Mouse (Mus musculus) cerebellum, adult 9-11 months (tissue): ENCODE results near the gene Bzw2.
A peak's percentile ranks its signal among the peaks of the same experiment; 100 is the strongest.
"Not testable (repeated sequence)": the region's sequence is repeated elsewhere in the genome, so short reads cannot be mapped to it uniquely, and the experiment has no call there.

ENCODE experiments used
- DNase-seq: peaks from one replicate; pipeline ENCODE4 v3.0.0; 2022

Gene Bzw2

DNA sequence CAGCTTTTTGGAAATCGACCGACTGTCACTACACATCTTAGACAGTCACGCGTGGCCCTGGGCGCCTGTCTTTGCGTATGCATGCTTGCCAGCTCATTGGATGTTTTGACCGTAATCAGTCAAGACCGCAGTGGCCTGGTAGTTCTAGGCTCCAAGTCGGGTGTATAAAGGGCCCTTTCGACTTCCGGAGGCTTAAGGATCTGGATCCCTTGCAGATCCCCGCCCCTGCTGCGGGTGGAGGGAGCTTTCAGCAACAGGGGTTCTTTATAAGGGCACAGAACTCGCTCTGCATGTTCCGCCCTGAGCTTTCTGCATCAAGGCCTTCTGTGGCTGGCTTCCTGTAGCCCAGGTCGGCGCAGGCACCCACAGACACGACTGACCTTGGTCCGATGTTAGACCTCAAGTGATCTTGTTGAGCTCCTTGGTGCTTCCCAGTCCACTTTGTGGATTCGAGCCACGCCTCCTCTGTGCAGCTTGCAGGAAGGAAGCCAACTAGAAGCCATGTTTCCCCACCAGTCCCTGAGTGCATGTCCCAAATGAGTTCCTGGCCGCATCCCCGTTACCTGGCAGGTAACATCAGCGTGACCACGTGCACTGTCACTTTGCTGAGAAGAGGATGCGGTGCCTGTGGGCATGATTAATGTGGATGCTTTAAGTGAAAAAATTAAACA, at the start of gene Bzw2:
Gene Bzw2 (minus strand): TSS at position 443 of the 671 bp plus-strand sequence.
- DNase-seq, result peak; percentile 76

DNA sequence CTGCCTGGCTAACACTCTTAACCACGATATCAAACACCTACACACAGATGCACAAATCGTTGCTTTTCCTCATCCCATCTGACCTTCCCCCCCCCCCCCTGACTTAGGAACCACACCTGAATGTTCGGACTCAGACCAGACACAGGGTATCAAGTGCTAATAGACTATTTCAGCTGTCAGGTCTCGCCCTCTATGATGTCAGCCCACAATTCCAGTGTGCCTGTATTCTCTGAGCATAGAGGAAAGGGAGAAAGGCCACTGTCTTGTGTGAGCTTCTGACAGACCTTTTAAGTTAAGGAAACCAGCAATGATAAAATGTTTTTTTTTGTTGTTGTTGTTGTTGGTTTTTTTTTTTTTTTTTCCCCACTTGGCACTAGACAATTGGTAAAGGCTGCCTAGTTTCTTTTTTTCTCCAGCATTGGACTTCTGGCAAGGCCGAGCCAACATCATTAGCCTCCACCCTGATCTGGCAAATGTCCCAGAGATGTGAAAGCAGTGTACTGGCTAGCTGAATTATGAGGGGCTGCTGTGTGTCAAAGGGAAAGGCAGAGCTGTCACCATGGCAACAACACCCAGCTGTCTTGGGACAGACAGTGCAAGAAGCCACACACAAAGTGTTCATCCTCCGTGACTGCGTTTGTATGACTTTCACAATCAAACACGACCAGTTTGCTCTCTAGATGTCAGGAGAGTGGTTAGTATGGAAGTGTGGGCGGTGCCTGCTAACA, 49.4 kb upstream of the Bzw2 start:
- peak; percentile 32 for DNase-seq

DNA sequence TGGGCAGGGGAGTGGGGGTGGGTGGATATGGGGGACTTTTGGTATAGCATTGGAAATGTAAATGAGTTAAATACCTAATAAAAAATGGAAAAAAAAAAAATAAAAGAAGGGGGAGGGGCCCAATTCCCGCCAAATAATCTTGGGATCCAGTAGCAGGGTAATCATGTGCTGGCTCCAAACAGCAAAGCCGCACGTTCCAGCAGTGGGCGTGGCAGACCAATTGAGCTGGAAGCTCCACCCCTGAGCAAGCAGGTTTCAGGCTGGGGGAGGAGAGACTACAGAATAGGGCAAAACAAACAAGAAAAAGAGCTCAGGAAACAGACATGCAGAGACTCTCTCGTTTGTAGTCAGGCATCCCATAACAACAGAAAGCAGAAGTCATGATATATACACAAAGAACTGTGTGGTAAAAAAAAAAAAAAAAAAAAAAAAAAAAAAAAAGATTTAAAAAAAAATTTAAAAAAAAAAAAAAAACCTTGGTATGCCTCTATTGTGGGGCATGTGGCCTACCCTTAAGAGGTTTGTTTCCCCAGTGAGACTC, 47.8 kb upstream of the Bzw2 start:
- DNase-seq, result not testable (repeated sequence)

DNA sequence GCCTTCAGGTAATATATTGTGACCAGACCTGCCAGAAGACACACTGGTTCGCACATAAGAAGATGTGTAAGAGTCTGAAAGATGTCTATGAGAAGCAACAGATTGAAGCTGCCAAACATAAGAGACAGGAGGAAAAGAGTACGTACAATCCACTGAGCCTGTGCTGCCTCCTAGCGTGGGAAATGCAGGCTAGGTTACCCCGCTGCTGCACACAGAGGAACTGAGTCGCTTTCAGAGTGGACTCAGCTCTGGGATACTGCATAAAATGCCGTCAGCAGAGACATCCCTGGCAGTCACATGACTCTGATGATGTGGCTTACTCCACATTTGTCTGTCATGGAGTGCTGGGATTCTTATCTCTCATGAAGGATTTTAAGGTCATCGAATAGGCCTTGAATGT, 37.1 kb upstream of the Bzw2 start:
- DNase-seq, result no peak

DNA sequence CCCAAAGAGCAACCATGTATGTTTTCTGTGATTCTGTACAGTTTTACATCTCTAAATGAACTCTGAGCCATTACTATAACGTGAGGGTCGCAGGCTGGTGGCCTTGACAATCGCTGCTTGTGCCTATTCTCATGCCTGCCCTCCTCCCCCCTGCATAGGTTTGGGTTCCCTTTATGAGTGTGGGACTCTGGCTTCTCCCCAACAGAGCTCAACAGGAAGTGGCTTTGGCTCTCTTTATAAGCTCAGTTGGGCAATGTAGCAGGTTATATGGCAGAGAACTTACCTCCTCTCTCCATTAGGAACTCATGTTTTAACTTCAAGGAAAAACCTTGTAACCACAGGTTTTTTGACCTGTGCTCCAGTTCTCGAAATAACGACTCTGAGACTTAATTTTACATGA, 32.5 kb upstream of the Bzw2 start:
- DNase-seq, result no peak

DNA sequence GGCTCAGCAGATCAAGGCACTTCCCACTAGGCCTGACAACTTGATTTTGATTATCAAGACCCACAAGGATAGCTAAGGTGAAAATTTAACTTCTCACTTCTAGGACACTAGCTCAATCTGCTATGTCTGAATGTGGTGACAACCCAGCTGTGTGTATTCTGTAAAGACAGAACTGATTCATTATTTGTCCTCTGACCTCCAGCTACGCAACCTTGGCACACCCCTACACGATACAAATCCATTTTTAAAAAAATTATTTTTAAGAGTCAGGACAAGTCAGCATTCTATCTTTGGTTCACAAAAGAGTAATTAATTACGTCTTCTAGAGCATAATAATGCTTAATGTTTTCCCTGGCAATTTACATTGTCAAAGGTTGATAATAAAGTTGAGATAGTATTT, 31.7 kb upstream of the Bzw2 start:
- no peak for DNase-seq

DNA sequence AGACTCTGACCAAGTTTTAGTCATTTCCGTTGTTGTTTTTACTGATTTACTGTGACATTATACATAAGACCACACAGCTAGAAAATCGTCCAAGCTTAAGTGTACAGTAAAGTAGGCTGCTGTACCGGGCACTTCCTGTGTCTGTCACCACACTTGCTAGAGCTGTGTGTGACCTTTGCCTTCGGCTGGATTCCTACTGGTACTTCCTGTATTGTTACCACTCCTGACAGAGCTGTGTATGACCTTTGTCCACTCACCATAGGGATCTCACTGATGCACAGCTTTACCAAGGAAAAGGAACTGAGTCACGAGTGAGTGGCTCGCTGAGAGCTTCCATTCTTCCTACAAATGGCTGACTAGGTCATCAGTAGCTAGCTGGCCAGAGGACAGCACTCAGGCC, 29.2 kb upstream of the Bzw2 start:
- no peak for DNase-seq

DNA sequence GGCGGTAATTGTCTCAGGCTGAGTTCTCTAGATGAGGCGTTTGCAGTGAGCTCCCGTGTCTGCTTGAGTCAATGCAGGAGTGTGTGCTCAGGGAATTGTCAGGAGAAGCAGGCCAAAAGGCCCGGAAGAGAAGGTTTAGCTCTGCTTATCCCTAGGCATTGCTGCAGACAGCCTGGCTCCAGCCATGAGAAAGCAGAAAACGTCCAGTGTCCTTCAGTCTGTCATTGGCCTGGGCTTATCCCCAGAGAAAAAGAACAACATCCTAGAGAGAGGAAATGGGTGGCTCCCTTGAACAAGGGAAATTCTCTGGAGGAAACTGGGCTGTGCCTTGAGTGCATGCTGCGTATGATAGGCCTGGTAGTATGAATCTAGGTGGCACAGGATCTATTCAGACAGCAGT, 24.7 kb upstream of the Bzw2 start:
- DNase-seq, result no peak

DNA sequence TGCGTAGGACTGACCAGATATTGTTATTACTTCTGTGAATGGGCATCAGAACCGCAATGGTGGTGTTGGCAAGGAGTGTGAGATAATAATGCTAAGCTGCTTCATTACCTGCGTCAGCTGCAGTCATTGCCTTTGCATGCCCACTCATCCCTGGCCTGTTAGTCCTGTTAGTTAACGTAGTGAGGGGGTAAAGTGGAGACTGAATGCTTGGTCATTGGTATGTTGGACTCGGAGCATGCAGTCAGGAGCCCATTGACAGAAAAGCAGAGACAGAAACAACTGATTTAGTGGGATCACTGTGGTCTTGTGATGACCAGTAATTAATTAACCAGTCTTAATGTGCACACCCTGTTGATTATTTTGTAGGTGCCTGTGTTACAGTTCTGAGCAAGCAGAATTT, 19.3 kb upstream of the Bzw2 start:
- DNase-seq, result no peak

DNA sequence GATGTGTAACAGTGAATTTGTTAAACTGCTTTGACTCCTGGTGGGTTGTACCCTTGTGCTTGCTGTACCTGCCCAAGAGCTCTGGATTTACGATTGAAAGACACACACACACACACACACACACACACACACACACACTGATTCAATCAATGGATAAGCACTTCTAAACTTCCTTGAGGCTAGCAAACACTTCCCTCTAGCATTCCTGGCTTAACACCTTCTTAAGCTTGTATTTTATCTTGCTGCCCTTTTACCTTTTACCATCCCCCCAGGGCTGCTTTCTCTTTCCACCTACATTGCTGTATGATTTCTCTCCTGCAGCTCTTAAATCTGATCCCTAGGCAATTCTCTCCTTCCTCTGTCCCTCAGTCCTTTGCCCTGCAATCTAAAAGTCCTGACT, 7.4 kb upstream of the Bzw2 start:
- no peak for DNase-seq

DNA sequence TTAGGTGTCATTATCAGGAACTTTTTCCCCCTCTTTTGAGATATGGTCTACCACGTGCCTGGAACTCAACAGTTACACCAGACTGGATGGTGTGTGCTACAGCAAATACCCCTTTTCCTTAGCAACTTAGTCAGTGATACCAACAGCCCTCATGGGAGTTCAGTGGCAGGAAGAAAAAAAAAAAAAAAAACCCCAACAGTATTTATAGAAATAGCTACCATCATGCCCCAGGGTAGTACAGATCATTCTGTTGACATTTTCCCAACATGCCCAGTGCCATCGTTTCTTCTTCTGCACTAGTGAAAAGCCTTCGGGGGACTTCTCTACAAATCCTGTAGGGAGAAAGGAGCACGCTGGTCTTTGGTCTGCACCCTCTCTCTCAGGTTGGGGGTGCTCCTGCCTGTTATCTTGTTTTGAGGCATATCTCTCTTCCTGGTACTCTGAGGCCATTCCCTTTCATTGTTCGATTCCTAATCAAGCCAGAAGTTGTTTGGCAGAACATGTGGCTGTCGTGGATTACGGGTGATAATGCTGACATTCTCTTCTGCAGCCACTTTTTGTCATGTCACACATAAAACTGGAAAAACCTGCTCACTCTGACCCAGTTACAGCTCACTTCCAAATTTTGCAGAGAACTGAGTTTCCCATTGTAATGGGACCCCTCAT, 6.4 kb upstream of the Bzw2 start:
- DNase-seq, result no peak

DNA sequence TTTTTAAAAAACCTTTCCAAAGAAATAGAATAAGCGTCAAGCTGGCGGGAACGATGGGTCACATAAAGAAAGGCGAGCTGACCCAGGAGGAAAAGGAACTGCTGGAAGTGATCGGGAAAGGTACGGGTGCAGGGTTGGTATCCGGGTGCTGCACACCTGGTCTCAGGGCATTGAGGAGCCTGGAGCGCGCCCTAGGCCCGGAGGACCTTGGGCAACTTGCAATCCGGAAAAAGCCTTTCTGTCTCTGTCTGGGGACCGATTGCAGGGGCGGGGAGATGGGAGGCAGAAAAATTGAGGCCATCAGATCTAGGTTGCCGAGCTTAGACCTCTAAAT, 609 bp downstream of the Bzw2 start:
- DNase-seq, result no peak

DNA sequence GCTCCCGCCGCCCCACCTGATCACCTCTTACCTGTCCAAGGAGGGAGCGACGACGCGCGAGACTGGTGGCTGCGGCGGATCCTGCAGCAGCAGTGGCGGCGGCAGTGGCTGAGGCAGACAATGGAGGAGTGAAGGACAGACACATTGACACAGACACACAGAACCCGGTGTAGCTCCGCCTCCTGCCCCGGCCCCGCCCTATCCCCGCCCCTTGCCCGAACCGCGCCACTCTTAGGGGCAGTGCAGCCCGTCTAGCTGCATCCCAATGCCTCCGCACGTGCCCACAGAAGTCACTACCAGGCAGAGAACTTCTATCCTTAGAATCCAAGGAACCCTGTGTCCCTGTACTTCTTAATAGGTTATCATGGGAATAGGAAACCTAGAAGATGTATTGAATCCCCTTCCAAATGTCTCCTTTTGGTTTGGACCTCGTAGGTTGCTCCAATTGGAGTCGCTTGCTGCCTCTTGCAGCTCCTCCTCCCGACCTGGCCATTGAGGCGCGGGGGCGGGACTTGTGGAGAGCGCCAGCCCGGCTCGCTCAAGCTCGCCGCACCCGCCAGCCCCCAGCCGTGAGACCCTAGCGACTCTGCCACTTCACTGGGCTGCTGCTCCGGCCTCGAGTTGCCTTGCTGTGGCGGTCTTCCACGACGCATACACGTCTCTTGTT, 1.1 kb downstream of the Bzw2 start, which contains the start of gene Ankmy2:
Gene Ankmy2 (plus strand): TSS at position 478 of the 667 bp plus-strand sequence.
- peak; percentile 90 for DNase-seq

DNA sequence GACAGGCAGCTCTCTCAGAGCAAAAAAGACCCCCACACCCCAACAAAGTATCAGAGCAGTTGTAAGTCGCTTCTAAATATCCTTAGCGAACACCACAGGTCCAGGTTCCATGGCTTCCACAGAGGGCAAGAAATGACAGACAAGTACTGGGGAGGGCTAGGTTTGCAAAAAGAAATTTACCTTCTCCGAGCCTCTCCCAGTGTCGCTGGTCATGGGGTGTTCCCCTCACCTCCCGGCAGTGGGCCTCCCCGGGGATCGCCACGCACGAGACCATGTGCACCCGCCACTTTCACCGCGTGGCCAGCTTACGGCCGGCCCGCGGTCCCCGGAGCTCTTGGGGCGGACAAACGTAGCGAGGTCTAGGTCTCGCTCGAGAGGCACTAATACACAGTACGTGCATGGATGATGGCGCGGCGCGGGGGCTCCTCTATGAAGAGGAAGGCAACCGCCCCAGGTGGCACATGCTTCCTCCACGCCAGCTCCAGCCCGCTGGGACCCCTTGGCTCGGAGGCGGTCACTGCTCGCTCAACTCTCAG, 1.7 kb downstream of the Bzw2 start:
- DNase-seq, result no peak

DNA sequence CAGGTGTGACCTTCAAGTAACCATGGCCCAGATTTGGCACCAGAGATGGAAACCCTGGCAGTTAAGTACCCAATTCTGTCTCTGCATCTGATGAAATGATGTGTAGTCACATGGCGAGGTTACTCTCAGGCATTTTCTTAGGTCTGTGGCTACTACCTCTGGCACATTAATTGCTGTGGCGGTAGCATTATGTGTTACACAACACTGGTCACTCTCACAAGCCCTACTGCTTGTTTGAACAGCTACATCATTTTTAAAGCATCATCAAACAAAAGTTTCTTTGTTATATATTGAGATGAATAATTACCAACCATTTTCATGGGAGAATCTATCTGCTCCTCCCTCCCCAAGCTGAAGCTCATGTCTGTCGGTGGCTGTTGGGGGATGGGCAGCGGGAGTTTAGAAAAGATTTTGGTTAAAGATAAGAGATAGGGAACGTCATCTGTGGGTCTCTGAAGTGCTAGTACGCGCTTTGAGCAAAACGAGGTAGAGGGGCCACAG, 2.7 kb downstream of the Bzw2 start:
- peak; percentile 44 for DNase-seq

DNA sequence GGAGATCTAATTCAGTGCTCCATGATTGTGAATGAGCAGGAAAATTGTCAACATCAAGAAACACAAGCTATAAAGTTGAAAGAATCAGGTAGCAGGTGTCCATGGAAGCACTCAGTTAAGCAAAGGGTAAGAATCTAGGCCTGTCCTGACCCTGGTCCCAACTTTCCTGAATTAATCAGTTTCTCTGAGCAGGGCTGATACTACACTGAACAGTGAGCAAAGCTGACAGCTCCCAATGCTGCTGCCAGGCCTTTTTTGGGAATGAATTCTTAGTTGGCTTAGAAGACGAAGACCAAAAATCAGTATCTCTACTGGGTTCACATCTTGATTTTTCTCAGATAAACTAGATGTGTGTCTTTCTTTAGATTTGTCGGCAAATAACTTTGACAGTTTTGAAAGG, 7.1 kb downstream of the Bzw2 start:
- DNase-seq, result no peak

DNA sequence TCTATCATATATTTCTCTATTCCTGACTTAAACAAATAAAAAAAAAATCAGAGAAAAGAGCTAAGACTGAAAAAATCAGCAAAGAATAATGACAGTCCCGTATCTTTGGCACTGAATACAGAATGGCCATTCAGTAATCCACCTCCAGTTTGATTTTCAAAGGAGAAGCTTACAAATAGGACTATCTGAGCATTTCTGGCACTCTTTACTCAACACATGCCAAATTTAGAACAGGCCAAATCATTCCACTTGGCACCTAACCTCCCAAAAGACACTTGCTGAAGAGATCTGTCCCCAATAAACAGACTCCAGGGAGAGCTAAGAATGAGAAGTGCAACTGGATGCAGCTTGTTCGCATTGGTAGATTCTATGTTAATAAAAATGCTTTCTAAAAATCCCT, 7.6 kb downstream of the Bzw2 start:
- peak; percentile 78 for DNase-seq

DNA sequence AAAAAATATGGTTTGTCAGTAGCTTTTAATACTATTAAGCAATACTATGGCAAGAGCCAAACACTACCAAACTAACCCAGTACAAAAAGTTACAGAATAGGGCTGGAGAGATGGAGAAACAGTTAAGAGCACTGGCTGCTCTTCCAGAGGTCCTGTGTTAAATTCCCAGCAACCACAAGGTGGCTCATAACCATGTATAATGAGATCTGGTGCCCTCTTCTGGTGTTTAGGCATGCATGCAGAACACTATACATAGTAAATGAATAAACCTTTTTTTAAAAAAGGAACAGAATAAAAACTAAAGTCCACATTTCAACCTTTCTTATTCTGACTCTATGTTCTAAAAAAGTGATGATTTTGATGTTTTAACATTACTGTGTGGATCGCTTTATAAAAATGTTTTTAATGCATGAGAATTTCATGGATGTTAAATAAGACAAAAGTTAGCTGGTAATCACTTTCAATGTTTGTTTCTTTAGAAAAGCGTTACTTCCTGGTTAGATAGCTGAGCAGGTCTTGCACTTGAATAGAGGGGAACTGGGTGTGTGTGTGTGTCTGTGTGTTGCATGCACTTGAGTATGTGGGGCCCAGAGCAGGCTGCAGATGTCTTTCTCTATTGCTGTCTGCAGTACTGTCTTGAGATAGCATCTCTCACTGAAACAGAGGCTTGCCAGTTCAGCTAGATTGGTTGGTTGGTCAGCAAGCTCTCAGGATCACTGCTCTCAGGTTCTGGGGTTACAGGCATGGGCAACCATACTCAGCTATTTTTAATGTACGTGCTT, 11.5 kb downstream of the Bzw2 start:
- DNase-seq, result no peak

DNA sequence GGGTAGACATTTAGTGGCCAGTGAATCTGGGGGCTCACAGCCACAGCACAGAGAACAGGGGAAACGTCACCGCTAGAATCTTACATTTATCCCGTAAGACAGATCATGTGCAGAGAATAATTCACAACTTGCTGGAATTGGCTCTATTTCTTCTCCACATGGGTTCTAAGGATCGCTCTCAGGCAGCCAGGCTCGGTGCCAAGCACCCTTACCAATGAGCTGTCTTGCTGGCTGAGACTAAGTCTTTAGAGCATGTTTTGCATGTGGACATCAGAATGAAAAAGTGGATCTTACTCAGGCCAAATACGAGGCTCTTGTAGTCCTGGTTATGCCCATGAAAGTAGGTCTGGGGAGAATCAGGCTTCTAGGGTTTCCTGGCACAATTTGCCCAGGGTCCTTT, 17.5 kb downstream of the Bzw2 start:
- DNase-seq, result no peak

DNA sequence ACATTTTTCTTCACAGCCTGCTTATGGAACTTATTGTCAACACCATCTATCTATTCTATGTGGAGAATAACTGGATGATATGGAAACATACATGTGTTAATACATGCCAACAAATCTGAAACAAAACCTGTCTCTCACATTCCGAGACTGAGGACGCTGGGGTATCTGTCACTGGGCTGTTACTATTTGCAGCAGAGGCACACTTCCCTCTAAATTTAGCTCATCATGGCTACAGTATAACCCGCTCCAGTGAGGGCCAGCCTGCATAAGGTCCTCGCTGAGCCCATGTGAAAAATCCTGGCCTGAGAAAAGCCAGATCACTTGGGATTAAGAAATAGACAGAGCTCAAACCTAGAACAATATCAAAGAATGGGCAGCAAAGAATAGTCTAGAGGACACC, 20.7 kb downstream of the Bzw2 start:
- no peak for DNase-seq

DNA sequence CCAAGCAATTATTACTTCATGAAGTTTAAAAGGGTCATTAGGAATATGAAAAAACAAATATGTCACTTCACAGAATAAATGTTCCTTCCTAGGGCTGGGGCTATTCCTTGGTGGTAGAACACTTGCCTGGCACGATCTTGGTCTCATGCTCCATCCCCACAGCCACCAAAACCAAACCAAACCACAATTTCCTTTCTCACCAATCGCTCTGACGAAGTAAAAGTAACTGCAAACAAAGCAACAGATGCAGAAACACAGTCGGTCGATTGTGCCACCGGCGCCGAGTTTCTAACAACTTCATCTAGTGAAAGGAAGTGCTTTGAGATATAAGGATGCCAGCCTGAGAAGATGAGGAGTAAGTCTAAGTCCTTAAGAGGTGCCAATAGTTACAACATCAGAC, 21.6 kb downstream of the Bzw2 start:
- DNase-seq, result no peak

DNA sequence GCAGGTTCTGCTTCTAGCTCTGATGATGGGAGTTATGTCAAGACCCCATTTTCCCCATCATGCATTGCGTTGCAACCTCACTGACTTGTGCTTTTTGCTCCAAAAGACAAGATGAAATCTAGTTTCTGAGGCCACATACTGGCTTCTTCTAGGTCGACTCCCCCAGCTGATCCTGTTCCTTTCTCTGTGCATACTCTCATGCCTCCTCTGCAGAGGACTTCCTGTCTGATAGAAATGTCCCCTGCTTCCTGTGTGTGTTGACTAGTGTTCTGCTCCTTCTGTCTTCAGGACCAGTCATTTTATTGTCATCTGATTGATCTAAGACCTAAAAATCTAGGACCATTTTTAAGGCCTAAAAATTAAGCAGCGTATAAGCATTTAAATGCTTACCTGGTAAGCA, 22.5 kb downstream of the Bzw2 start:
- DNase-seq, result no peak
